Comparison of ENCODE assay signal across 15 mouse cellular contexts in genomic region chr3:116436811-116437601, GRCm38 (mm10). TPM values are rescaled to one million over a fixed set of nuclear protein-coding genes. Genes with fewer than 3 reads are reported as not detected.
DNase-seq lines count a peak whose midpoint lies in the region; ATAC-seq and TF ChIP-seq lines count a peak whose summit lies in the region.
"Had no signal": no experiment of that assay in that cellular context is flagged by ENCODE, and none has a peak within 500 bp of the region (broad histone marks: within the 10 kb centered on the region; RNA-seq: fewer than 3 reads in every experiment).

No protein-coding gene starts in this region.

- H3K27me3 ChIP-seq in midbrain, embryonic 11.5 days (ENCODE audit: control insufficient read depth, insufficient read depth, low read length): no peaks in the 10 kb centered on the region
- H3K27me3 ChIP-seq in midbrain, embryonic 16.5 days (ENCODE audit: control insufficient read depth, insufficient read depth, low read depth, low read length): no peaks in the 10 kb centered on the region
- H3K27me3 ChIP-seq in small intestine, adult 2 months (ENCODE audit: control insufficient read depth, insufficient read depth, low read length): no peaks in the 10 kb centered on the region
- H3K27me3 ChIP-seq: intestine, embryonic 15.5 days; limb, embryonic 15.5 days had no signal

- H3K4me3 ChIP-seq in midbrain, embryonic 11.5 days (ENCODE audit: low read depth, low read length): no peak overlapping the region
- H3K4me3 ChIP-seq in midbrain, embryonic 16.5 days (ENCODE audit: low read depth, low read length): no peak overlapping the region
- peak overlapping the region; percentile 38; the same call in 1 of the 2 replicates for H3K4me3 ChIP-seq in small intestine, adult 2 months (ENCODE audit: low read depth, low read length)
- H3K4me3 ChIP-seq: intestine, embryonic 15.5 days; limb, embryonic 15.5 days had no signal

- H3K9ac ChIP-seq in midbrain, embryonic 11.5 days (ENCODE audit: low read length): no peak overlapping the region
- H3K9ac ChIP-seq in midbrain, embryonic 16.5 days (ENCODE audit: low read depth, low read length): no peak overlapping the region
- H3K9ac ChIP-seq: intestine, embryonic 15.5 days; limb, embryonic 15.5 days had no signal

- ATAC-seq in midbrain, embryonic 11.5 days (ENCODE audit: low FRiP score): no peak
- ATAC-seq in midbrain, embryonic 16.5 days: no peak
- ATAC-seq: forebrain, embryonic 16.5 days; intestine, embryonic 15.5 days had no signal

- TF ChIP-seq POLR2A in small intestine, adult 2 months (IDR thresholded peaks at IDR 0.05; ENCODE audit: low read depth, low read length): no peak

- no peak for TF ChIP-seq CTCF in small intestine, adult 2 months (IDR thresholded peaks at IDR 0.05; ENCODE audit: extremely low read depth, insufficient read length, insufficient replicate concordance, low read depth, low read length)

- H3K4me1 ChIP-seq in midbrain, embryonic 11.5 days (ENCODE audit: control insufficient read depth, insufficient read depth, low read length): no peaks in the 10 kb centered on the region
- H3K4me1 ChIP-seq in midbrain, embryonic 16.5 days (ENCODE audit: control insufficient read depth, insufficient read depth, low read length): no peaks in the 10 kb centered on the region
- peaks cover 9% of the 10 kb centered on the region for H3K4me1 ChIP-seq in small intestine, adult 2 months (ENCODE audit: control insufficient read depth, insufficient read depth, insufficient read length, low read length)
- H3K4me1 ChIP-seq: intestine, embryonic 15.5 days; limb, embryonic 15.5 days had no signal

- DNase-seq in adrenal gland, postnatal 14 days: peak; percentile 8
- DNase-seq in adrenal gland, postnatal 25 days: no peak
- DNase-seq in midbrain, embryonic 11.5 days (ENCODE audit: low spot score, missing footprints): peak; percentile 14
- DNase-seq in induced T-regulatory cell, adult 2 months (ENCODE audit: low read depth): peak; percentile 73
- DNase-seq in cerebellum, postnatal 25 days: no peak
- no peak for DNase-seq in layer of hippocampus, adult 9-11 months
- DNase-seq: gastrocnemius, postnatal 25 days; heart, postnatal 4 days; kidney, postnatal 4 days had no signal

- no peak overlapping the region for H3K4me2 ChIP-seq in midbrain, embryonic 11.5 days
- H3K4me2 ChIP-seq in midbrain, embryonic 16.5 days (ENCODE audit: low read length): no peak overlapping the region
- H3K4me2 ChIP-seq: intestine, embryonic 15.5 days; limb, embryonic 15.5 days had no signal

- no peak overlapping the region for H3K27ac ChIP-seq in midbrain, embryonic 11.5 days (ENCODE audit: low read depth, low read length)
- H3K27ac ChIP-seq in midbrain, embryonic 16.5 days (ENCODE audit: low read length): no peak overlapping the region
- peak overlapping the region; percentile 31 for H3K27ac ChIP-seq in small intestine, adult 2 months (ENCODE audit: insufficient read depth, low read depth, low read length)
- H3K27ac ChIP-seq: intestine, embryonic 15.5 days; limb, embryonic 15.5 days had no signal

- H3K36me3 ChIP-seq in midbrain, embryonic 11.5 days (ENCODE audit: control insufficient read depth, insufficient read depth, low read length): no peaks in the 10 kb centered on the region
- H3K36me3 ChIP-seq in midbrain, embryonic 16.5 days (ENCODE audit: control insufficient read depth, insufficient read depth, low read length): no peaks in the 10 kb centered on the region
- H3K36me3 ChIP-seq in small intestine, adult 2 months (ENCODE audit: control insufficient read depth, insufficient read depth, low read length): no peaks in the 10 kb centered on the region
- H3K36me3 ChIP-seq: G1E; intestine, embryonic 15.5 days; limb, embryonic 15.5 days had no signal

- WGBS in midbrain, embryonic 11.5 days: 88% methylated on average over 9 of the region's 9 CpGs
- 85% methylated on average over 9 of the region's 9 CpGs for WGBS in midbrain, embryonic 16.5 days
- 46% methylated on average over 9 of the region's 9 CpGs for WGBS in small intestine, adult 2 months

- no peaks in the 10 kb centered on the region for H3K9me3 ChIP-seq in midbrain, embryonic 11.5 days (ENCODE audit: control insufficient read depth, low read length)
- H3K9me3 ChIP-seq in midbrain, embryonic 16.5 days (replicated peaks; ENCODE audit: control insufficient read depth, low read length, poor library complexity, severe bottlenecking): no peaks in the 10 kb centered on the region
- H3K9me3 ChIP-seq: G1E; intestine, embryonic 15.5 days; limb, embryonic 15.5 days had no signal

RNA-seq across cellular contexts. Expression of gene Cdc14a, which starts 13.2 kb away (rescaled TPM):
- total RNA-seq in adrenal gland, postnatal 14 days (2021): 8.8 and 16.4 TPM in 2 replicates
- 14.3 and 18.3 TPM in 2 replicates for total RNA-seq in adrenal gland, postnatal 25 days (2021)
- 15.5 and 18.2 TPM in 2 replicates for polyA plus RNA-seq in midbrain, embryonic 11.5 days (2014; fragmentation: Nextera tagmentation; extraction: Ambion mirVana)
- 4.0 and 5.8 TPM in 2 replicates for polyA plus RNA-seq in midbrain, embryonic 16.5 days (2015; fragmentation: Nextera tagmentation; extraction: Ambion mirVana)
- 6.6 and 8.6 TPM in 2 replicates for polyA plus RNA-seq in small intestine, adult 2 months (2012; rRNA removed)

Comparison
In these comparisons a context has a peak if more than half of its experiments do, and no peak if none do; other contexts are left out.
1. DNase-seq: peak in adrenal gland, postnatal 14 days (single experiment), midbrain, embryonic 11.5 days (single experiment) and induced T-regulatory cell, adult 2 months (single experiment); none in adrenal gland, postnatal 25 days (single experiment), cerebellum, postnatal 25 days (0 of 2) and layer of hippocampus, adult 9-11 months (single experiment).